Mouse (Mus musculus) cortical plate, adult 2 months (tissue): ENCODE measurements around the gene Bloc1s3.

Experiments
- CTCF ChIP-seq: fragments of 200-500 bp; IDR thresholded peaks from 2 replicates; pipeline ENCODE4 v1.5.1; 2011; ENCODE audit warnings: mild to moderate bottlenecking, control low read depth, low read length; ENCODE audit not compliant: insufficient read depth; ENCODE audit errors: extremely low read depth
- POLR2A ChIP-seq: fragments of 200-500 bp; IDR thresholded peaks from 2 replicates; pipeline ENCODE4 v1.6.1; 2011; ENCODE audit warnings: mild to moderate bottlenecking, low read length, control low read depth; ENCODE audit not compliant: insufficient read depth; ENCODE audit errors: extremely low read depth

GRCm38 (mm10) chr7:19459144-19459870 is 48.9 kb downstream of the Bloc1s3 start:
- TF ChIP-seq CTCF = no peak
- TF ChIP-seq POLR2A = no peak
